In the genomic region with DNA sequence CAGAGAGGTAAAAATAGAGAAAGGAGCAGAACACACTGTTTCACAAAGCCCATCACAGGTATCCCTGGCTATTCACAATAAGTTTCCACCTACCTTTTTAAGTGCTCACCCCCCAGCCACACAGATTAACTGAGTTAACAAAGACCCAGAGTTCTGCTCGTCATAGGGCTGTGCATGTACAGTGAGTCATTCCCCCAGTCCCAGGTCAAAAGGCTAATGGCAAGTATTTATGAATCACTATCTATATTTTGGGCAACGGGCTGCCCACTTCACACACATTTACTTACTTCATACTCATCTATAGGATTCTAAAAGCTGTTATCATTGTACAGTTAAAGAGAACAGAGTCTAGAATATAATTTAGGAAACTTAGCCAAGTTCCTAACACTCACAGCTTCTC, we compare ENCODE assay signal across 27 mouse cellular contexts.
DNase-seq lines count a peak whose midpoint lies in the region; ATAC-seq and TF ChIP-seq lines count a peak whose summit lies in the region.
"Had no signal": no experiment of that assay in that cellular context is flagged by ENCODE, and none has a peak within 500 bp of the region (broad histone marks: within the 10 kb centered on the region; RNA-seq: fewer than 3 reads in every experiment).

No protein-coding gene starts in this region.

- H3K36me3 ChIP-seq in heart, embryonic 10.5 days = no peaks in the 10 kb centered on the region
- H3K36me3 ChIP-seq in heart, embryonic 15.5 days = no peaks in the 10 kb centered on the region
- H3K36me3 ChIP-seq in thymus, adult 2 months (ENCODE audit: control insufficient read depth, insufficient read depth, low read length) = no peaks in the 10 kb centered on the region
- H3K36me3 ChIP-seq: forebrain, embryonic 12.5 days; hindbrain, embryonic 15.5 days; kidney, embryonic 15.5 days; midbrain, embryonic 15.5 days; neural tube, embryonic 12.5 days had no signal

- 0 out of 2 replicates have a peak, but pooled peaks have one; percentile 11 for ATAC-seq in heart, embryonic 15.5 days (replicated peaks; ENCODE audit: insufficient number of reproducible peaks, insufficient read depth, low FRiP score, low read depth)
- ATAC-seq: inflammation-experienced regulatory T-cells, adult 6 months; midbrain, embryonic 15.5 days had no signal

- 29% methylated on average over 2 of the region's 2 CpGs for WGBS in heart, embryonic 10.5 days
- WGBS in heart, embryonic 15.5 days = 19% methylated on average over 2 of the region's 2 CpGs
- 86% methylated on average over 2 of the region's 2 CpGs for WGBS in thymus, adult 2 months

- peak overlapping the region; percentile 77; the same call in 1 of the 2 replicates for H3K27ac ChIP-seq in heart, embryonic 10.5 days
- peak overlapping the region; percentile 65 for H3K27ac ChIP-seq in heart, embryonic 15.5 days
- H3K27ac ChIP-seq in cortical plate, adult 2 months (ENCODE audit: insufficient read depth, low read length) = 0 out of 2 replicates have a peak overlapping the region, but pooled peaks have one; percentile 12
- H3K27ac ChIP-seq in thymus, adult 2 months (ENCODE audit: control insufficient read depth, insufficient read depth, low read length) = no peak overlapping the region
- H3K27ac ChIP-seq: forebrain, embryonic 12.5 days; gastrocnemius, adult 2 months; hindbrain, embryonic 10.5 days; hindbrain, embryonic 15.5 days; kidney, embryonic 15.5 days; liver, embryonic 14.5 days; midbrain, embryonic 15.5 days; neural tube, embryonic 12.5 days had no signal

- no peaks in the 10 kb centered on the region for H3K9me3 ChIP-seq in heart, embryonic 10.5 days
- no peaks in the 10 kb centered on the region for H3K9me3 ChIP-seq in heart, embryonic 15.5 days (replicated peaks)
- H3K9me3 ChIP-seq: forebrain, embryonic 12.5 days; hindbrain, embryonic 10.5 days; hindbrain, embryonic 15.5 days; kidney, embryonic 15.5 days; midbrain, embryonic 15.5 days; neural tube, embryonic 12.5 days had no signal

- TF ChIP-seq POLR2A in cortical plate, adult 2 months (IDR thresholded peaks at IDR 0.05; ENCODE audit: extremely low read depth, insufficient read depth, low read length) = no peak
- TF ChIP-seq POLR2A in thymus, adult 2 months (IDR thresholded peaks at IDR 0.05; ENCODE audit: control insufficient read depth, extremely low read depth, insufficient read depth, low read length, poor library complexity) = no peak

- no peak overlapping the region for H3K4me2 ChIP-seq in heart, embryonic 15.5 days
- H3K4me2 ChIP-seq: forebrain, embryonic 12.5 days; hindbrain, embryonic 15.5 days; kidney, embryonic 15.5 days; midbrain, embryonic 15.5 days; neural tube, embryonic 12.5 days had no signal

- intact Hi-C loops in heart, postnatal 36 days (cut with DNase I) = no loop called here

- no peaks in the 10 kb centered on the region for H3K27me3 ChIP-seq in heart, embryonic 10.5 days (ENCODE audit: insufficient read depth, poor library complexity, severe bottlenecking)
- no peaks in the 10 kb centered on the region for H3K27me3 ChIP-seq in heart, embryonic 15.5 days
- no peaks in the 10 kb centered on the region for H3K27me3 ChIP-seq in thymus, adult 2 months (ENCODE audit: control insufficient read depth, insufficient read depth, low read length)
- H3K27me3 ChIP-seq: CH12.LX; forebrain, embryonic 12.5 days; hindbrain, embryonic 15.5 days; kidney, embryonic 15.5 days; midbrain, embryonic 15.5 days; neural tube, embryonic 12.5 days; Patski had no signal

- DNase-seq in heart, embryonic 10.5 days (ENCODE audit: low spot score) = no peak
- no peak for DNase-seq in heart, postnatal 36 days
- DNase-seq in heart, adult 8-10 months (ENCODE audit: low spot score) = no peak
- DNase-seq in Muller cell, postnatal 12 days (ENCODE audit: inconsistent ontology term) = peak; percentile 14
- DNase-seq in natural killer cell, adult 2 months (ENCODE audit: low spot score in 2 of 2) = no peak
- no peak for DNase-seq in thymus, adult 2 months
- DNase-seq: adrenal gland, postnatal 14 days; cerebellum, adult 11-12 months; cerebellum, adult 9-11 months; gastrocnemius, adult 2 months; gastrocnemius, postnatal 36 days; kidney, adult 11 months; kidney, postnatal 25 days; liver; lung, adult 2 months had no signal

- H3K4me1 ChIP-seq in heart, embryonic 10.5 days = peaks cover 48% of the 10 kb centered on the region
- peaks cover 36% of the 10 kb centered on the region for H3K4me1 ChIP-seq in heart, embryonic 15.5 days (replicated peaks)
- peaks cover 19% of the 10 kb centered on the region for H3K4me1 ChIP-seq in cortical plate, adult 2 months (ENCODE audit: control insufficient read depth, insufficient read depth, low read length)
- H3K4me1 ChIP-seq in thymus, adult 2 months (replicated peaks; ENCODE audit: control insufficient read depth, insufficient read depth, low read length) = no peaks in the 10 kb centered on the region

- no peak overlapping the region for H3K4me3 ChIP-seq in heart, embryonic 10.5 days
- H3K4me3 ChIP-seq in heart, embryonic 15.5 days = no peak overlapping the region
- H3K4me3 ChIP-seq in cortical plate, adult 2 months (ENCODE audit: insufficient read depth, low read length) = no peak overlapping the region
- H3K4me3 ChIP-seq in thymus, adult 2 months (ENCODE audit: control insufficient read depth, insufficient read depth, low read length) = no peak overlapping the region
- H3K4me3 ChIP-seq: forebrain, embryonic 12.5 days; gastrocnemius, adult 2 months; hindbrain, embryonic 10.5 days; hindbrain, embryonic 15.5 days; kidney, embryonic 15.5 days; midbrain, embryonic 15.5 days; neural tube, embryonic 12.5 days had no signal

- no peak overlapping the region for H3K9ac ChIP-seq in heart, embryonic 15.5 days
- H3K9ac ChIP-seq: forebrain, embryonic 12.5 days; hindbrain, embryonic 15.5 days; kidney, embryonic 15.5 days; liver, embryonic 14.5 days; midbrain, embryonic 15.5 days; neural tube, embryonic 12.5 days had no signal

- TF ChIP-seq CTCF in cortical plate, adult 2 months (IDR thresholded peaks at IDR 0.05; ENCODE audit: extremely low read depth, insufficient read depth, low read length) = no peak
- no peak for TF ChIP-seq CTCF in thymus, adult 2 months (IDR thresholded peaks at IDR 0.05; ENCODE audit: borderline replicate concordance, control insufficient read depth, extremely low read depth, insufficient read depth, low read length, poor library complexity)
